Mouse (Mus musculus): ENCODE measurements around the gene Pold3. TPM values are rescaled to one million over a fixed set of nuclear protein-coding genes. Genes with fewer than 3 reads are reported as not detected.

The Pold3 gene
- polyA plus RNA-seq, 1 experiment from 2014 or later, result 98.4 TPM

- Histone ChIP-seq H3K27me3 (0 out of 2 replicates have a peak, but pooled peaks cover 3% of the 10 kb centered on the region), H3K4me3 (replicated peaks) (no peak overlapping the region), H3K36me3 (replicated peaks) (no peaks in the 10 kb centered on the region), H3K9me3 (no peaks in the 10 kb centered on the region), H3K9ac (no peak overlapping the region), H3K4me2 (no peak overlapping the region), H3K27ac (no peak overlapping the region), H3K4me1 (peaks cover 5% of the 10 kb centered on the region)
- ATAC-seq (ENCODE audit: low FRiP score), result no peak
- WGBS, result 72% methylated on average over 4 of the region's 4 CpGs
Measured at GRCm38 (mm10) chr7:100043605-100044031, 77.7 kb downstream of the Pold3 start.

- 0 out of 2 replicates have a peak, but pooled peaks cover 3% of the 10 kb centered on the region for H3K27me3 ChIP-seq
- 83% methylated on average over 5 of the region's 5 CpGs for WGBS
Measured at GRCm38 (mm10) chr7:100043096-100043495, 78.3 kb downstream of the Pold3 start.

GRCm38 (mm10) chr7:100042120-100042519 lies 79.2 kb downstream of the Pold3 start:
- Histone ChIP-seq H3K27me3 (0 out of 2 replicates have a peak, but pooled peaks cover 3% of the 10 kb centered on the region), H3K4me3 (replicated peaks) (no peak overlapping the region), H3K27ac (no peak overlapping the region), H3K4me1 (peaks cover 5% of the 10 kb centered on the region), H3K9me3 (no peaks in the 10 kb centered on the region), H3K4me2 (peak overlapping the region; percentile 1; the same call in 1 of the 2 replicates), H3K9ac (no peak overlapping the region), H3K36me3 (replicated peaks) (no peaks in the 10 kb centered on the region)
- WGBS, result 9% methylated on average over 30 of the region's 31 CpGs
- ATAC-seq (ENCODE audit: low FRiP score), result no peak

More at GRCm38 (mm10) chr7:100043096-100043495, 78.3 kb downstream of the Pold3 start:
- Histone ChIP-seq H3K9me3 (no peaks in the 10 kb centered on the region), H3K9ac (no peak overlapping the region), H3K4me1 (peaks cover 5% of the 10 kb centered on the region), H3K4me3 (replicated peaks) (no peak overlapping the region), H3K4me2 (no peak overlapping the region), H3K27ac (no peak overlapping the region), H3K36me3 (replicated peaks) (no peaks in the 10 kb centered on the region)
- ATAC-seq (ENCODE audit: low FRiP score), result no peak

GRCm38 (mm10) chr7:100036495-100036894 lies 84.9 kb downstream of the Pold3 start:
- H3K9ac ChIP-seq, result no peak overlapping the region
- no peak overlapping the region for H3K4me3 ChIP-seq (replicated peaks)
- H3K27me3 ChIP-seq, result no peaks in the 10 kb centered on the region
- H3K4me2 ChIP-seq, result no peak overlapping the region
- 82% methylated on average over 3 of the region's 3 CpGs for WGBS
- no peak overlapping the region for H3K27ac ChIP-seq
- ATAC-seq (ENCODE audit: low FRiP score), result no peak
- no peaks in the 10 kb centered on the region for H3K36me3 ChIP-seq (replicated peaks)
- no peaks in the 10 kb centered on the region for H3K9me3 ChIP-seq
- no peaks in the 10 kb centered on the region for H3K4me1 ChIP-seq

- Histone ChIP-seq H3K27me3 (no peaks in the 10 kb centered on the region), H3K4me2 (no peak overlapping the region), H3K4me3 (replicated peaks) (no peak overlapping the region), H3K4me1 (no peaks in the 10 kb centered on the region), H3K9ac (no peak overlapping the region), H3K27ac (no peak overlapping the region), H3K9me3 (no peaks in the 10 kb centered on the region), H3K36me3 (replicated peaks) (no peaks in the 10 kb centered on the region)
- ATAC-seq (ENCODE audit: low FRiP score), result no peak
- 87% methylated on average over 7 of the region's 7 CpGs for WGBS
Measured at GRCm38 (mm10) chr7:100036050-100036449, 85.3 kb downstream of the Pold3 start.

GRCm38 (mm10) chr7:100034815-100035463 lies 86.4 kb downstream of the Pold3 start:
- Histone ChIP-seq H3K4me2 (no peak overlapping the region), H3K27me3 (no peaks in the 10 kb centered on the region), H3K9me3 (no peaks in the 10 kb centered on the region), H3K9ac (no peak overlapping the region), H3K4me1 (no peaks in the 10 kb centered on the region), H3K36me3 (replicated peaks) (no peaks in the 10 kb centered on the region), H3K4me3 (replicated peaks) (no peak overlapping the region), H3K27ac (no peak overlapping the region)
- ATAC-seq (ENCODE audit: low FRiP score), result no peak
- WGBS, result 87% methylated on average over 11 of the region's 11 CpGs

- Histone ChIP-seq H3K9me3 (no peaks in the 10 kb centered on the region), H3K4me3 (replicated peaks) (no peak overlapping the region), H3K4me1 (no peaks in the 10 kb centered on the region), H3K27ac (no peak overlapping the region), H3K9ac (no peak overlapping the region), H3K36me3 (replicated peaks) (no peaks in the 10 kb centered on the region), H3K27me3 (no peaks in the 10 kb centered on the region), H3K4me2 (no peak overlapping the region)
- no peak for ATAC-seq (ENCODE audit: low FRiP score)
- WGBS, result 83% methylated on average over 5 of the region's 5 CpGs
Measured at GRCm38 (mm10) chr7:100033672-100034071, 87.7 kb downstream of the Pold3 start.

Other genes starting within 250 kb of the Pold3 start
- gene Rnf169, start 141.1 kb downstream of the Pold3 start, polyA plus RNA-seq (2016; fragmentation: Nextera tagmentation; extraction: Ambion mirVana), result 6.0 and 7.1 TPM in 2 replicates
- gene Chrdl2, start 115.4 kb downstream of the Pold3 start, polyA plus RNA-seq (2016; fragmentation: Nextera tagmentation; extraction: Ambion mirVana), result 0.13 and 0.20 TPM in 2 replicates
- 14.4 and 14.9 TPM in 2 replicates for gene Lipt2, start 37.7 kb upstream of the Pold3 start, polyA plus RNA-seq (2016; fragmentation: Nextera tagmentation; extraction: Ambion mirVana)
- 2.0 and 3.0 TPM in 2 replicates for gene Kcne3, start 54.9 kb upstream of the Pold3 start, polyA plus RNA-seq (2016; fragmentation: Nextera tagmentation; extraction: Ambion mirVana)
- 8.0 and 8.9 TPM in 2 replicates for gene Pgm2l1, start 105.8 kb upstream of the Pold3 start, polyA plus RNA-seq (2016; fragmentation: Nextera tagmentation; extraction: Ambion mirVana)
- gene P4ha3, start 164.0 kb upstream of the Pold3 start, polyA plus RNA-seq (2016; fragmentation: Nextera tagmentation; extraction: Ambion mirVana), result 4.1 and 4.2 TPM in 2 replicates